Mouse (Mus musculus): ENCODE results near the gene Fam234a. TPM values are rescaled to one million over a fixed set of nuclear protein-coding genes. Genes with fewer than 3 reads are reported as not detected.

Fam234a gene
- polyA plus RNA-seq, 1 experiment from 2014 or later = 39.4 TPM

DNA sequence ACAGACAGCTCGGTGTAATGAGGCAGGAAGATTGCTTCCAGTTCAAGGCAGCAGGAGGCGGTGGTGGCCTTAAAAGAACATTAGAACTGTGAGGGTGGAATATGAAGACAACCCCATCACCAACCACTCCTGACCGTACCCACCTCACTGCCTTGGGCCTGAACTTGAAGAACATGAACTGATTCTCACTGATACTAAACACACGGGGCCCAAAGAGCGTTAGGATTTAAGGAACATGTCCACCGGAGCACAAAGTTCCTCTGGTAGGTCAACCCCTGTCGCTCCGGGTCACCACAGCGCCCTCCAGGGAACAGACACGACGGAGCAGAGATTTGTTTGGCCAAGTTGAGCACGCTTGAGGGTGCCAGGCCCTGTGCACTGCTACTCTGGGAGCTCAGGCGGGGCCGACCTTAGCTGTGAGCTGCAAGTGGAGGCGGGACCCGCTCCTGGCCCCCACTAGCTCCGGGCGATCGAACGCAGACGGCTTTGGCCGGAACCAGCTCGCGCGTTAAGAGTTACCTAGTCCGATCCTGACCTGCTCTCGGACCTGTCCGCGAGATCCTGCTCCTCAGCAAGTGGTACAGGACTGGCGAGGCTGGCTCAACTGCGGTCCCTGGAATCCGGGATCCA, 456 bp downstream of the Fam234a start:
- Histone ChIP-seq H3K27ac (ENCODE audit: low read depth) (peak overlapping the region; percentile 78), H3K9me3 (ENCODE audit: low read depth, low read length) (no peaks in the 10 kb centered on the region), H3K4me1 (ENCODE audit: insufficient read depth) (0 out of 2 replicates have a peak, but pooled peaks cover 3% of the 10 kb centered on the region), H3K36me3 (ENCODE audit: insufficient read depth) (no peaks in the 10 kb centered on the region), H3K9ac (peak overlapping the region; percentile 68), H3K4me2 (peak overlapping the region; percentile 79), H3K4me3 (ENCODE audit: low read depth, low read length) (peak overlapping the region; percentile 74), H3K27me3 (ENCODE audit: insufficient read depth, low read length) (no peaks in the 10 kb centered on the region)
- peak; percentile 45 for ATAC-seq (ENCODE audit: insufficient read depth)
- TF ChIP-seq CTCF (IDR thresholded peaks at IDR 0.05; ENCODE audit: low read depth) = peak; percentile 39
- DNase-seq = peak; percentile 66
- WGBS = under 1% methylated on average over 32 of the region's 32 CpGs

DNA sequence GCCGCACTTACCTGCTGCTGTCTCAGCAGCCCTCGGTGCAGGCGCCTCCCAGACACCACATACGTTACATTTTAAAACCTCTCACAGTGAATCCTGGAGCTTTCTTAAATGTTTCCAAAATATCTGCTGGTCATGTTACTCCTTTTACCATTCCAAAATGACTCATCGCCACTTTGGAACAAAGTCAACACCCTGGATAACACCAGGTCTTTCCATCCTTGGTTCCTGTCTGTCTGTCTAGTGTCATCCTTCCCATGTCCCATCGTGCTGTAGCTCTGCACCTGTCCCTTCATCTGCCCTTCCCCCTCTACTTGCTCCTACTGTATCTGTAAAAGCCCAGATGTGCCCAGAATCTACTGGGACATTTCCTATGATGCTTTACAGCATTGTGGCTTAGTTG, 3.1 kb downstream of the Fam234a start:
- Histone ChIP-seq H3K4me1 (ENCODE audit: insufficient read depth) (0 out of 2 replicates have a peak, but pooled peaks cover 3% of the 10 kb centered on the region), H3K4me2 (no peak overlapping the region), H3K9ac (no peak overlapping the region), H3K9me3 (ENCODE audit: low read depth, low read length) (no peaks in the 10 kb centered on the region), H3K36me3 (ENCODE audit: insufficient read depth) (no peaks in the 10 kb centered on the region), H3K27me3 (ENCODE audit: insufficient read depth, low read length) (no peaks in the 10 kb centered on the region), H3K4me3 (ENCODE audit: low read depth, low read length) (no peak overlapping the region), H3K27ac (ENCODE audit: low read depth) (no peak overlapping the region)
- no peak for TF ChIP-seq CTCF (IDR thresholded peaks at IDR 0.05; ENCODE audit: low read depth)
- DNase-seq (no peak), ATAC-seq (ENCODE audit: insufficient read depth) (no peak)
- whole genome bisulfite sequencing = 72% methylated on average over 6 of the region's 6 CpGs

- H3K36me3 ChIP-seq (ENCODE audit: insufficient read depth) = no peaks in the 10 kb centered on the region
- no peak for TF ChIP-seq CTCF (IDR thresholded peaks at IDR 0.05; ENCODE audit: low read depth)
- 0 out of 2 replicates have a peak, but pooled peaks cover 3% of the 10 kb centered on the region for H3K4me1 ChIP-seq (ENCODE audit: insufficient read depth)
- ATAC-seq (ENCODE audit: insufficient read depth) (no peak), DNase-seq (no peak)
- no peaks in the 10 kb centered on the region for H3K27me3 ChIP-seq (ENCODE audit: insufficient read depth, low read length)
- no peak overlapping the region for H3K4me2 ChIP-seq
- no peak overlapping the region for H3K4me3 ChIP-seq (ENCODE audit: low read depth, low read length)
- 70% methylated on average over 6 of the region's 6 CpGs for WGBS
- no peak overlapping the region for H3K9ac ChIP-seq
- H3K9me3 ChIP-seq (ENCODE audit: low read depth, low read length) = no peaks in the 10 kb centered on the region
- H3K27ac ChIP-seq (ENCODE audit: low read depth) = no peak overlapping the region
Measured at GRCm38 (mm10) chr17:26240120-26240790, 3.8 kb downstream of the Fam234a start.

DNA sequence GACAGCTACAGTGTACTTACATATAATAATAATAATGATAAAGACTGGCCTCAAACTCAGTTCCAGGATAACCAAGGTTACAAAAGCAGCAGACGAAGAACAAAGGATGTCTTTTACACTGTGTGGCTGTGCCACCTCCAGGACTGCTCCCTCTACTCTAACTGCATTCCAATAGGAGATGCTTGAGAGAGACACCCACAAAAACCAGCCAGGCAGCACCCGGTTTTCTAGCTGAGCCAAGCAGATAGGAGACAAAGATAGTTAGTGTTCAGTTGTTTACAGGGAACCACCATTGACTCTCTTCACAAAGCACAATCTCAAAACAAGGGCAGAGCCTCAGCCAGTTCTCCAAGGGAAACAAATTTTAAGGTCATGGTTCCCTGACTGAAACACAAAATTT, 4.5 kb downstream of the Fam234a start:
- 60% methylated on average over 2 of the region's 2 CpGs for WGBS
- no peak for DNase-seq
- H3K27me3 ChIP-seq (ENCODE audit: insufficient read depth, low read length) = no peaks in the 10 kb centered on the region
- no peak overlapping the region for H3K4me3 ChIP-seq (ENCODE audit: low read depth, low read length)
- H3K4me2 ChIP-seq = no peak overlapping the region
- no peak for TF ChIP-seq CTCF (IDR thresholded peaks at IDR 0.05; ENCODE audit: low read depth)
- no peak overlapping the region for H3K27ac ChIP-seq (ENCODE audit: low read depth)
- ATAC-seq (ENCODE audit: insufficient read depth) = no peak
- H3K9me3 ChIP-seq (ENCODE audit: low read depth, low read length) = no peaks in the 10 kb centered on the region
- H3K9ac ChIP-seq = no peak overlapping the region
- no peaks in the 10 kb centered on the region for H3K36me3 ChIP-seq (ENCODE audit: insufficient read depth)
- 0 out of 2 replicates have a peak, but pooled peaks cover 3% of the 10 kb centered on the region for H3K4me1 ChIP-seq (ENCODE audit: insufficient read depth)

DNA sequence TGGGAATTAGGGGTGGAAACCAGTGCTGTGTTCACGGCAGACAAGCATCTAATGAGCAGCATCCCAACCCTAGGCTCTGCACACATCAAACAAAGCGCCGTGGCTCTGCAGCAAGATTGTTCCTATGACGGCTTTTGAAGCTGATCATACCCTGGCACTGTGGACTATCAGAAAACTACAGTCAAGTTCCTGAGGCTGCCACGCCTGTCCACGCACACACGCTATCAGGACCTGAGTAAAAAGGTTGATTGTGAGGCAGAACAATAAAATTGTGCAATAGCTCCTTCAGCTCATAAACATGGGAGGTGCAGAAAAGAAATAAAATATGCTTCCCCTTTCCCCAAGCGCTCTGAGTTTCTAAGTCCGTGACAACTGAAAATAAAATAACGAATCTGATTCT, 6.4 kb downstream of the Fam234a start:
- ATAC-seq (ENCODE audit: insufficient read depth) = no peak
- TF ChIP-seq CTCF (IDR thresholded peaks at IDR 0.05; ENCODE audit: low read depth) = no peak
- 77% methylated on average over 10 of the region's 10 CpGs for WGBS

DNA sequence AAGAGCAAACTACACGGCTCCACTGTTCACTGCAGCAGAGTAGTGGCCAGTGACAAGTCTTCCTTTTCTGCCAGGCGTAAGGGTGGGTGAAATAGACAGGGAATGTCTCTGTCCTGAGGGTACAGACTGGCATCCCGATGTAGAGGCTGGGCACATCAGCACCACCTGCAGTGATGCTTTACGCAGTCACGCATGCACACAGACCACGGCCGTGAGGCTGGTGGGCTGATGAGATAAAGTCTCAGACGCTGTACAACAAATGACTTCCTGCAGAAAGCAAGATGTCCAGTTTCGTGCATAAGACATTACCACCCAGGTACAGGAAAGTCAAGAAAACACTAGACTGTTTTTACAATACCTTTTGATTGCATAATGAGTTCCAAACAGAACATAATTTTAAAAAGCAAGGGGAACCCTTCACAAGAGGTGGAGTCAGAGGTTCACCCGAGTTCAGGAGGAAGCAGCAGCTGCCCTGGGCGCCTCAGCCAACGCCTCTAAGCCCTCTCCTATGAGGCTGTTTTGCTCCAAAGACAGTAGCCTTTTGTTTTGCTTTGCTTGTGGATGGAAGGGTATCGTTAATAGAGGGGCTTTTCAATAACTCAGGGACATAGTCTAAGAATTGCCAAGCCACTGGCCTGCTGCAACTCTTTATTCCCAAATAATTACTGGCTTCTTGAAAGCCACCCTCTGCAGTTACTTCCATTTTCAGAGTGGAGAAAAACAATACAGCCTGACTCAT, 8.8 kb downstream of the Fam234a start:
- H3K4me2 ChIP-seq = no peak overlapping the region
- no peak for TF ChIP-seq CTCF (IDR thresholded peaks at IDR 0.05; ENCODE audit: low read depth)
- ATAC-seq (ENCODE audit: insufficient read depth) (no peak), DNase-seq (no peak)
- H3K9ac ChIP-seq = no peak overlapping the region
- no peak overlapping the region for H3K4me3 ChIP-seq (ENCODE audit: low read depth, low read length)
- H3K4me1 ChIP-seq (ENCODE audit: insufficient read depth) = no peaks in the 10 kb centered on the region
- H3K27ac ChIP-seq (ENCODE audit: low read depth) = no peak overlapping the region
- WGBS = 56% methylated on average over 13 of the region's 13 CpGs
- H3K27me3 ChIP-seq (ENCODE audit: insufficient read depth, low read length) = no peaks in the 10 kb centered on the region
- H3K9me3 ChIP-seq (ENCODE audit: low read depth, low read length) = no peaks in the 10 kb centered on the region
- no peaks in the 10 kb centered on the region for H3K36me3 ChIP-seq (ENCODE audit: insufficient read depth)

More for the DNA sequence above, 6.4 kb downstream of the Fam234a start:
- Histone ChIP-seq H3K27me3 (ENCODE audit: insufficient read depth, low read length) (no peaks in the 10 kb centered on the region), H3K9me3 (ENCODE audit: low read depth, low read length) (no peaks in the 10 kb centered on the region), H3K36me3 (ENCODE audit: insufficient read depth) (no peaks in the 10 kb centered on the region), H3K4me1 (ENCODE audit: insufficient read depth) (no peaks in the 10 kb centered on the region), H3K27ac (ENCODE audit: low read depth) (no peak overlapping the region), H3K9ac (no peak overlapping the region), H3K4me2 (no peak overlapping the region), H3K4me3 (ENCODE audit: low read depth, low read length) (no peak overlapping the region)
- DNase-seq = no peak

DNA sequence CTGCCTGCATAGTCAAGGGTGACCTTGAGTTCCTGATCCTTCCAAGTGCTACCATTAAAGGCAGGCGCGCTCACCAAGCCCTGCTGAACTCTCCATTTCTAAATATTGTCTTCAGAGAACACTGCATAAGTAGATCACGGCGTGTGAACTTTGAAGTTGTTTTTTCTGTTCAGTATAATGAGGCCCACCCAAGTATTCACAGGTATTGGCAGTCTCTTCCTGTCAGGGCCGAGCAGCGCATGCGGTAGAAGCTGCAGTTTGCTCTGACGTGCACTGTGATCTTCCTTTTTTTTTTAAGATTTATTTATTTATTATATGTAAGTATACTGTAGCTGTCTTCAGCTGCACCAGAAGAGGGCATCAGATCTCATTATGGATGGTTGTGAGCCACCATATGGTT, 9.7 kb downstream of the Fam234a start:
- no peak overlapping the region for H3K9ac ChIP-seq
- H3K27ac ChIP-seq (ENCODE audit: low read depth) = no peak overlapping the region
- no peaks in the 10 kb centered on the region for H3K27me3 ChIP-seq (ENCODE audit: insufficient read depth, low read length)
- no peaks in the 10 kb centered on the region for H3K4me1 ChIP-seq (ENCODE audit: insufficient read depth)
- H3K4me3 ChIP-seq (ENCODE audit: low read depth, low read length) = no peak overlapping the region
- H3K9me3 ChIP-seq (ENCODE audit: low read depth, low read length) = no peaks in the 10 kb centered on the region
- no peak overlapping the region for H3K4me2 ChIP-seq
- ATAC-seq (ENCODE audit: insufficient read depth) (no peak), DNase-seq (no peak)
- TF ChIP-seq CTCF (IDR thresholded peaks at IDR 0.05; ENCODE audit: low read depth) = no peak
- no peaks in the 10 kb centered on the region for H3K36me3 ChIP-seq (ENCODE audit: insufficient read depth)
- 77% methylated on average over 8 of the region's 8 CpGs for WGBS

Data from lung, embryonic 14.5 days (tissue).